Mouse (Mus musculus) adrenal gland (tissue): ENCODE results near the gene Itpka.
"Not testable (repeated sequence)": the region's sequence is repeated elsewhere in the genome, so short reads cannot be mapped to it uniquely, and the experiment has no call there.

Experiments
- intact Hi-C: fragments of 180-260 bp; cut with DNase I; formaldehyde crosslinking; loops from one replicate; pipeline ENCODE4 v1.15.1; 2025
- long read RNA-seq, 2 experiments: library from polyadenylated mRNA; unstranded; transcript quantifications; one replicate each; pipeline ENCODE4 v2.0.0; 2020; ENCODE audit warnings: borderline replicate concordance in 1 of 2; ENCODE audit not compliant: insufficient replicate concordance in 1 of 2

The Itpka gene
- long read RNA-seq, experiment 1: 0 reads
- long read RNA-seq, experiment 2: 0 reads

GRCm38 (mm10) chr2:119741581-119742411 lies at the start of gene Itpka:
TSS of gene Itpka (plus strand) at chr2:119742337.
- intact Hi-C loops: loop anchor here (5.0 kb wide), 1 partner anchor 64 kb away; the partner anchor contains the start of gene Rtf1

GRCm38 (mm10) chr2:119694826-119695225 lies 47.3 kb upstream of the Itpka start:
- intact Hi-C loops: no loop called here

- intact Hi-C loops: no loop called here
Observed at GRCm38 (mm10) chr2:119696111-119696510, 46.0 kb upstream of the Itpka start.

- intact Hi-C loops: no loop called here
Observed at GRCm38 (mm10) chr2:119698472-119698871, 43.7 kb upstream of the Itpka start.

- intact Hi-C loops: no loop called here
Observed at GRCm38 (mm10) chr2:119699962-119700361, 42.2 kb upstream of the Itpka start.

- intact Hi-C loops: no loop called here
Observed at GRCm38 (mm10) chr2:119703171-119703570, 39.0 kb upstream of the Itpka start.

- intact Hi-C loops: no loop called here
Observed at GRCm38 (mm10) chr2:119707676-119708075, 34.5 kb upstream of the Itpka start.

- intact Hi-C loops: no loop called here
Observed at GRCm38 (mm10) chr2:119710011-119710410, 32.1 kb upstream of the Itpka start.

GRCm38 (mm10) chr2:119715868-119716267 lies 26.3 kb upstream of the Itpka start:
- intact Hi-C loops: not testable (repeated sequence)

- intact Hi-C loops: no loop called here
Observed at GRCm38 (mm10) chr2:119721070-119721469, 21.1 kb upstream of the Itpka start.

GRCm38 (mm10) chr2:119727762-119728416 lies 14.2 kb upstream of the Itpka start:
- intact Hi-C loops: no loop called here

GRCm38 (mm10) chr2:119730735-119731134 lies 11.4 kb upstream of the Itpka start:
- intact Hi-C loops: no loop called here

- intact Hi-C loops: no loop called here
Observed at GRCm38 (mm10) chr2:119737124-119737523, 5.0 kb upstream of the Itpka start.

- intact Hi-C loops: loop anchor here (5.0 kb wide), 1 partner anchor 63 kb away; the partner anchor contains the start of gene Rtf1
Observed at GRCm38 (mm10) chr2:119740567-119740966, 1.6 kb upstream of the Itpka start.

- intact Hi-C loops: loop anchor here (5.0 kb wide), 1 partner anchor 65 kb away; the partner anchor contains the start of gene Rtf1
Observed at GRCm38 (mm10) chr2:119742461-119743175, 481 bp downstream of the Itpka start.

GRCm38 (mm10) chr2:119743176-119743807 lies 1.2 kb downstream of the Itpka start:
- intact Hi-C loops: loop anchor here (5.0 kb wide), 1 partner anchor 66 kb away; the partner anchor contains the start of gene Rtf1

GRCm38 (mm10) chr2:119743808-119744162 lies 1.6 kb downstream of the Itpka start:
- intact Hi-C loops: loop anchor here (5.0 kb wide), 1 partner anchor 66 kb away; the partner anchor contains the start of gene Rtf1

GRCm38 (mm10) chr2:119744163-119745111 lies 2.3 kb downstream of the Itpka start:
- intact Hi-C loops: loop anchor here (5.0 kb wide), 1 partner anchor 67 kb away; the partner anchor contains the start of gene Rtf1

- intact Hi-C loops: no loop called here
Observed at GRCm38 (mm10) chr2:119745281-119745680, 3.1 kb downstream of the Itpka start.

- intact Hi-C loops: no loop called here
Observed at GRCm38 (mm10) chr2:119747554-119747953, 5.4 kb downstream of the Itpka start.
